Mouse (Mus musculus): ENCODE measurements around the gene Stip1.

DNA sequence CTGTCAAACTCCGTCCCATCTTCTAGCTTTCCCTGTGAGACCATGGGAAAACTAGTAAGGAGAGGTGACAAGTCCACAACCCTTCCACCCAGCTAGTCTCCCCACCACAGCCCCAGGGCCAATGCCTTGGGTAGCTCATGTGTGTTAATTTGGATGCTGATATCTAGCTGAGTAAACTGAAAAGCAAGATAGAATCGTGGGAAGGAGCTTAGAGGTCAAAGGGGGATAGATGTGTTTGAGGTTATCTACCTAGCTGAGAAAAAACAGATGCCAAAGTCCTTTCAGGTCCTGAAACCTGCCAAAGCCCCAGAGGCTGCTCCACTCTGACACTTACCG lies 61.2 kb downstream of the Stip1 start:
- TF ChIP-seq CTCF (conservative IDR thresholded peaks at IDR 0.05; ENCODE audit: low read length) (no peak), NANOG (IDR thresholded peaks at IDR 0.05; ENCODE audit: borderline replicate concordance, low read length) (no peak), POU5F1 (IDR thresholded peaks at IDR 0.05; ENCODE audit: borderline replicate concordance, low read length) (no peak)

Data from E14TG2a.4 (cell line).